Mouse (Mus musculus) brain, embryonic 14.5 days (tissue): ENCODE results near the gene Henmt1.

ENCODE experiments used
- CTCF ChIP-seq: fragments of 200-500 bp; IDR thresholded peaks from 2 replicates; pipeline ENCODE4 v1.5.1; 2012; ENCODE audit warnings: inconsistent platforms, mild to moderate bottlenecking, moderate library complexity, borderline replicate concordance; ENCODE audit not compliant: insufficient read depth, insufficient read length; ENCODE audit errors: extremely low read depth
- POLR2A ChIP-seq: fragments of 200-500 bp; IDR thresholded peaks from 2 replicates; pipeline ENCODE4 v1.6.1; 2012; ENCODE audit warnings: mild to moderate bottlenecking, inconsistent platforms, borderline replicate concordance; ENCODE audit not compliant: poor library complexity, insufficient read depth, insufficient read length, severe bottlenecking; ENCODE audit errors: extremely low read depth

- TF ChIP-seq POLR2A = no peak
- TF ChIP-seq CTCF = no peak
Measured at GRCm38 (mm10) chr3:108925677-108926076, 14.0 kb upstream of the Henmt1 start.
